Mouse (Mus musculus): ENCODE data around the gene Pdk2. TPM values are rescaled to one million over a fixed set of nuclear protein-coding genes. Genes with fewer than 3 reads are reported as not detected.
A peak's percentile ranks its signal among the peaks of the same experiment; 100 is the strongest.

The Pdk2 gene
- polyA plus RNA-seq, 1 experiment from 2014 or later, result 10.0 TPM

DNA sequence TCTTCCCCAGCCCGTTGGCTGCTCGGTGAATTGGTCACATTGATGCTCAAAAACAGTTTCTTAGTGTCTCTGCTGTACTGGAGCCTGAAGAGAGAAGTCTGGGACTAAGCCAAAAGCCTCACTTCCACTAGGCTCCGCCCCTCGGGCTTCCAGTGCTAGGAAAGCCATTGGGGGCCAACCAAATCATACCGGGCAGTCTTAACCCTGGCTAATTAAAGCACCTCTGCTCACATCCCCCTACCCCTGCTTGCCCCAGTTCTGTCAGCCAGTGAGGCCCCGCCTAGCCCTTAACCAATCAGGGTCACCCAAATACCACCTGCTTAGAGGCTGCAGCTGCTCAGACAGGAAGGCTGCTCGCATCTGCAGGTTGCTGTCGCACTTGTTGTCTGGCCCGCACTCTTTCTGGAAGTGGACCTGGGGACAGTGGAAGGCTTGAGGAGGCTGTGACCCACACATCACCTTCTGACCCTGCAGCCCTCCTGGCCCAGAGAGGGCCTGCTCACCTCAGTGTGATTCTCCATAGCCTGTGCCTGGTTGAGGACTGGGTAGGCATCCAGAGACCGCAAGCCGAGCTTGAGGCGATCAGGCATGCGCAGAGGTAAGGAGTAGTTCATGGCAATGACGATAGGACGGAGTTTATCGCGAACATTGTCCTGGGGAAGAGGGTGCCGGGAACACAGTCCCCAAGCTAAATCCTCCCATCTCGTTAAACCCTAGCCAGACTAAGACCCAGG, 15.8 kb upstream of the Pdk2 start:
- Histone ChIP-seq H3K27ac (no peak overlapping the region), H3K27me3 (replicated peaks) (peaks cover 45% of the 10 kb centered on the region), H3K4me2 (no peak overlapping the region), H3K4me3 (no peak overlapping the region), H3K4me1 (no peaks in the 10 kb centered on the region), H3K9me3 (replicated peaks) (no peaks in the 10 kb centered on the region), H3K9ac (no peak overlapping the region), H3K36me3 (no peaks in the 10 kb centered on the region)
- no peak for ATAC-seq
- WGBS (ENCODE audit: insufficient replicate concordance), result 41% methylated on average over 19 of the region's 19 CpGs

DNA sequence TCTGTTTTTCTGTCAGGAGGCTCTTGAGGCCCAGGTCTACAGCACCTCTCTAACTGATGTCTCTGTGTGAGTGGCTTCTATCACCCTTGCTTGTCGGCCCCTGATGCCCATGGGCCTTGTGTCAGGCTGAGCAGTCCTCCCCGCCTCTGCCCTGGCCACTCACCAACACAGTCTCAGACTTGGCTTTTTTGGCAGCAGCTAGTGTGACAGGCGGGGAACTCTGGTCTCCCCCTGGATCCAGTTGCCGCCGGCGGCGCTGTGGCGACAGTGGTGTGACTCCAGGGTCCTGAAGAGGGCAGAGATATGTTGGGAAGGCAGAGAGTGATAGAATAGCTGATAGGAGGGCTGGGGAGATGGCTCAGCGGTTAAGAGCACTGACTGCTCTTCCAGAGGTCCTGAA, 11.9 kb upstream of the Pdk2 start:
- Histone ChIP-seq H3K27me3 (replicated peaks) (peaks cover 48% of the 10 kb centered on the region), H3K9me3 (replicated peaks) (no peaks in the 10 kb centered on the region), H3K4me1 (no peaks in the 10 kb centered on the region), H3K4me2 (no peak overlapping the region), H3K4me3 (no peak overlapping the region), H3K27ac (no peak overlapping the region), H3K9ac (no peak overlapping the region), H3K36me3 (no peaks in the 10 kb centered on the region)
- no peak for ATAC-seq
- WGBS (ENCODE audit: insufficient replicate concordance), result 66% methylated on average over 9 of the region's 9 CpGs

DNA sequence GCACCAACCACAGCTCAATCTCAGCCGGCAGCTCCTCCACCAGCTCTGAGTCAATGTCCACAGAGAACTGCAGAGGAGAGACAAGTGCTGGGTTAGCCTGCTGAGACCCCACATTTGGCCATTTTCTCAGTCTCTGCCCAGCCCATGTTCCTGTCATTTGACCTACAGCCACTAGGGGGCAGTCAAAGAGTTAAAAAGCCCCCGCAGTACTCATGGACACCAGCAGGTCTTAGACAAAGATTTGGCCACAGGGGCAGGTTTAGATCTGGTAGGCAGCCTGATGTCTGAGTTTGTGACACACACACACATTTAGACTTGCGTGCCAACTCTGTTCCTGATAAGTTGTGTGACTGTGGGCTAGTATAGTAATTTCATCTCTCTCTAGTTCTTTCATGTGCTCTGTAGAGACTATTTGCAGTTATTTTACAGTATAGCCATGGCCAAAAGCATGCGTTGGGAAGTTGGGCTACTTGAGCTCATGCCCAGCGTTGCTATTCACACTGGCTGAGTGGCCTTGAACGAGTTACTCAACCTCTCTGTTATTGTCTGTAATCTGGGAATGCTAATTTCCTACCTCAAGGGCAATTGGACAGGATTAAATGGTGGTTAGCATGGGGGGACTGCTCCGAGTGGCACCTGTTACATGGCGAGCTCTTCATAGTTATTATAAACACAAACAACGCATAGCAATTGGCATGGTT, 6.0 kb upstream of the Pdk2 start:
- WGBS (ENCODE audit: insufficient replicate concordance), result 44% methylated on average over 9 of the region's 9 CpGs
- no peak overlapping the region for H3K4me3 ChIP-seq
- peak; percentile 25; the same call in 1 of the 2 replicates for ATAC-seq
- H3K4me2 ChIP-seq, result no peak overlapping the region
- peaks cover 5% of the 10 kb centered on the region; the same call in 1 of the 2 replicates for H3K4me1 ChIP-seq
- no peaks in the 10 kb centered on the region for H3K9me3 ChIP-seq (replicated peaks)
- no peaks in the 10 kb centered on the region for H3K36me3 ChIP-seq
- peaks cover 39% of the 10 kb centered on the region for H3K27me3 ChIP-seq (replicated peaks)
- H3K9ac ChIP-seq, result no peak overlapping the region
- no peak overlapping the region for H3K27ac ChIP-seq

DNA sequence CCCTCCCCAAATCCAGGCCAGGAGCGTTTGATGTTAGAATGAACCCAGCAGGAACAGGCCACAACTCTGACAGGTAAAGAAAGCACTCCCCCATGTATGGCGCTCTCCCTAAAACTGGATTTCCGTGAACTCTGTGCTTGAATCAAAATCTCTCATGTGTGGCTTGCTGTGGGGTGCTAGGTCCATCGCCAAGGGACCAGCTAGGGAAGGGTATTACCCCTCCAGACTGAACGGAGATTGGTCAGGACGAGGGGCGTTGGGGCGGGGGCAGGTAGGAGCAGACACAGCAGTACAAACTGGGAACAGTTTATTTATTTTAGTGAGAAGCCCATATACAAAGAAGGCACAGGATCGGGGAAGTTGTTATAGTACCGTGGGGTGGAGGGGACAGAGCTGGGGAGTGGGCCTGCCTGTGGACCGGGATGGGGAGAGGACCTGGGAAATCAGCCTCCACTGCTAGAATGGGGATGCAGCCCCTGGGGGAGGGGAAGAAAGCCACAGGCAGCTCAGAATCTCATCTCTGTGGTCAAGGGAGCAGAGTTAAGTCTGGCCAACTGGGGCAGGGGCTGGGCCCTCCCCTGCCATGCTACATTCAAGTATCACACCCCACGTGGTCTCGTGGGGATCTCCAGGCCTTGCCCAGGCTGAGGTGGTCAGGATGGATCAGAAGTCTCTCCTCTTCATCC, 3.2 kb upstream of the Pdk2 start:
- Histone ChIP-seq H3K27ac (no peak overlapping the region), H3K9me3 (replicated peaks) (no peaks in the 10 kb centered on the region), H3K4me2 (no peak overlapping the region), H3K4me3 (no peak overlapping the region), H3K4me1 (peaks cover 28% of the 10 kb centered on the region), H3K27me3 (replicated peaks) (peaks cover 31% of the 10 kb centered on the region), H3K36me3 (no peaks in the 10 kb centered on the region), H3K9ac (no peak overlapping the region)
- WGBS (ENCODE audit: insufficient replicate concordance), result 50% methylated on average over 12 of the region's 13 CpGs
- no peak for ATAC-seq

DNA sequence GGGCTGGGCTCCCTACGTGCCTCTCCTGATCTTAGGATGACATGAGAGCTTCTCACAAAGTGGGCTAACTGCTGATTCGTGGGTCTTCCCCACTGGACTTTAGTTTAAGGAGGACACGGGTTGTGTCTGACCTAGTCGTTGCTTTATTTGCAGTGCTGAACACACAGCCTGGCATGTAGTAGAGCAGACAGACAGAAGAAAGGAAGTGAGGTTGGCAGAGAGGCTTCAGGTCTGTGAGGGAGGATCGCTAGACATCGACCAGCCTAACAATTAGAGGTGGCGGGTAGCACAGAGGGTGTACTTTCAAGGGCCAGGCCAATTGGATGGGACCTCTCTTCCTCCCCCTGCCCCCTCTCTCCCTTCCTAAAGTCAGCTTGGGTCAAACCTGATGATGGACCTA, 2.5 kb upstream of the Pdk2 start:
- Histone ChIP-seq H3K9ac (no peak overlapping the region), H3K27me3 (replicated peaks) (peaks cover 31% of the 10 kb centered on the region), H3K4me3 (no peak overlapping the region), H3K4me2 (no peak overlapping the region), H3K27ac (no peak overlapping the region), H3K36me3 (no peaks in the 10 kb centered on the region; the same call in 1 of the 2 replicates), H3K4me1 (peaks cover 30% of the 10 kb centered on the region), H3K9me3 (replicated peaks) (no peaks in the 10 kb centered on the region)
- WGBS (ENCODE audit: insufficient replicate concordance), result 39% methylated on average over 7 of the region's 7 CpGs
- no peak for ATAC-seq

DNA sequence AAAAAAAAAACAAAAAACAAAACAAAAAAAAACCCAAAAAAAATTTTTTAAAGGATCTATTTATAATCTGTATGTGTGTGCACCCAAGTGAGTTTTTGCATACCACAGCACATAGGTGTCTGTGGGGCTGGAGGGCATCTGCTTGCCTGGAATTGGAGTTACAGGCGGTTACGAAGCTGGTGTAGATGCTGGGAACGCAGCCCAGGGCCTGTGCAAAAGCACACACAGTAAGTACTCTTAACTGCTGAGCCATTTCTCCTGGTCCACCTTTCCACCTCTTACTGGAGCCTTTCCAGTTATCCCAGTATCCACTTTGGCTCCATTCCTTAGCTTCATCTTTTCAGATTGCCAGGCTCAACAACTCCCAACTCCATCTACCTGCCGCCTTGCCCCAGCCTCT, 1.9 kb upstream of the Pdk2 start:
- Histone ChIP-seq H3K27ac (no peak overlapping the region), H3K4me3 (no peak overlapping the region), H3K4me2 (no peak overlapping the region), H3K9ac (no peak overlapping the region), H3K36me3 (no peaks in the 10 kb centered on the region; the same call in 1 of the 2 replicates), H3K4me1 (peaks cover 34% of the 10 kb centered on the region), H3K9me3 (replicated peaks) (no peaks in the 10 kb centered on the region), H3K27me3 (replicated peaks) (peaks cover 31% of the 10 kb centered on the region)
- no peak for ATAC-seq
- 71% methylated on average over 4 of the region's 4 CpGs for WGBS (ENCODE audit: insufficient replicate concordance)

DNA sequence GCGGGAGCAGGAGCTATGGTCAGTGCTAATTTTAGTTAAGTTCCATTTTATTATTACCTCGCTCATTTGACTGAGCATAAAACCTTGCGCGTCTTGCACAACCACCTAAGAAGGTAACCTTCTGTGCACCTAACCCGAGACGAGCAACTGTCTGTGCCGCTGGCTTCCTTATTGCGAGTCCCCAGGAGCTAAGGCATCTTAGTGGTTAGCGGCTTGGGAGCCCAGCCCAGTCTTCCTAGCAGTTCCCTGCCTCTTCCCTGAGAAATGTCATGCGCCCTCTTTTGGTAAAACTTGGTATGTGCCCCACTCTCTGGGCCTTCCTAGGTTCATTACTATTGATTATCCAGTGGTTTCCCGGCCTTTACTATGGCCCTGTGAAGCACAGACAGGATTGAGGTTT, 942 bp upstream of the Pdk2 start:
- ATAC-seq, result peak; percentile 28
- Histone ChIP-seq H3K4me2 (peak overlapping the region; percentile 96), H3K4me1 (peaks cover 34% of the 10 kb centered on the region), H3K27ac (peak overlapping the region; percentile 74), H3K9me3 (replicated peaks) (no peaks in the 10 kb centered on the region), H3K27me3 (replicated peaks) (peaks cover 31% of the 10 kb centered on the region), H3K4me3 (peak overlapping the region; percentile 75), H3K36me3 (no peaks in the 10 kb centered on the region; the same call in 1 of the 2 replicates), H3K9ac (peak overlapping the region; percentile 67)
- under 1% methylated on average over 11 of the region's 11 CpGs for WGBS (ENCODE audit: insufficient replicate concordance)

DNA sequence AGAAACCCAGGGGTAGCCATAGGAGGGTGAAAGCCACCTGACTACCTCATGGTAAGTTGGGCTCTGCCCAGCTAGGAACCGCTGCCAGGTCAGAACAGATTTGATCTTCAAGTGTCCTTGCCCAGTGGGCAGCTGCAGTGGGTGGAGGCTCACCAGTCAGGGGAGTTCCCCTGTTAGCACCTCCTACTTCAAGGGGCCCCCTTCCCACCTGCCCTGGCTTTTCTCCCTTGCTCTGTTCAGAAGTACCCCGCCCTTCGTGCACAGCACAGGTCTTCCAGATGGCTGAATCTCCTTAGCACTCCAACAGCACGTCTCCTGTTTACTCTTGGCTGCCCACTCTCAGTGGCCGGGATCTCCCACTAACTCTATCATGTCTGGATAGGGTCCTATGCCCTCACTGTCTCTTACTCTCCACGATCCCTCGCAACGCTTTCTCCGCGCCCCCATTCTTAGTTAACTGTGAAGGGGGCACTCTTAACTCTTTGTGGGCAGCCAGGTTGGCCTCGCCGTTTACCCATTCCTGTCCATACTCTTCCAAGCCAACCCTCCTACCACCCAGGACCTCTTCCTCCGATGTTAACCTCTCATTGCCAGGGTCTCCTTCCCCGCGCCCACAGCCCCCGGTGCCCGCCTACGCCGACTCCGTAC, 539 bp downstream of the Pdk2 start:
- no peaks in the 10 kb centered on the region; the same call in 1 of the 2 replicates for H3K36me3 ChIP-seq
- peaks cover 22% of the 10 kb centered on the region for H3K27me3 ChIP-seq (replicated peaks)
- peak overlapping the region; percentile 96 for H3K4me2 ChIP-seq
- no peaks in the 10 kb centered on the region for H3K9me3 ChIP-seq (replicated peaks)
- H3K9ac ChIP-seq, result peak overlapping the region; percentile 84
- H3K4me1 ChIP-seq, result peaks cover 34% of the 10 kb centered on the region
- peak overlapping the region; percentile 75 for H3K4me3 ChIP-seq
- peak; percentile 40 for ATAC-seq
- H3K27ac ChIP-seq, result peak overlapping the region; percentile 69
- 3% methylated on average over 20 of the region's 20 CpGs for WGBS (ENCODE audit: insufficient replicate concordance)

DNA sequence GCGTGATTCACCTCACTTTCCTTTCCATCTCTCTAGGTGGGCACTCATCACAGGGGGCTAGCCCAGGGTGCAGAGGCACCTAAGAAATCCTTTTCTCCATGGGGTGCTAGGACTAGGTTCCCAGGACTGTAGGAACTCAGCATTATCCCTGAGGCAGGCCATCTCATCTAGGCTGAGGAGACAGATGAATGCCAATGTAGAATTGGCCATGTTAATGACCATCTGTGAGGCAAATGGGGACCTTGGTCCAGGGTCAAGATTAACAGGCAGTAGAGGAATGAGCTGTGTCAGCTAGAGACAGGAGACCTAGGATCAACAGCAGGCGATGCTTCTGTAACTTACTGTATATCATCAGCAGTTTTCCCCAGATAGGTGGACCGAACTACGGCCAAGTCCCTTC, 1.4 kb downstream of the Pdk2 start:
- Histone ChIP-seq H3K4me2 (peak overlapping the region; percentile 96), H3K4me3 (peak overlapping the region; percentile 75; the same call in 1 of the 2 replicates), H3K27me3 (replicated peaks) (peaks cover 21% of the 10 kb centered on the region; the same call in 1 of the 2 replicates), H3K36me3 (no peaks in the 10 kb centered on the region; the same call in 1 of the 2 replicates), H3K9ac (no peak overlapping the region), H3K9me3 (replicated peaks) (no peaks in the 10 kb centered on the region), H3K27ac (peak overlapping the region; percentile 69; the same call in 1 of the 2 replicates), H3K4me1 (peaks cover 34% of the 10 kb centered on the region)
- ATAC-seq, result no peak
- 79% methylated on average over 4 of the region's 4 CpGs for WGBS (ENCODE audit: insufficient replicate concordance)

DNA sequence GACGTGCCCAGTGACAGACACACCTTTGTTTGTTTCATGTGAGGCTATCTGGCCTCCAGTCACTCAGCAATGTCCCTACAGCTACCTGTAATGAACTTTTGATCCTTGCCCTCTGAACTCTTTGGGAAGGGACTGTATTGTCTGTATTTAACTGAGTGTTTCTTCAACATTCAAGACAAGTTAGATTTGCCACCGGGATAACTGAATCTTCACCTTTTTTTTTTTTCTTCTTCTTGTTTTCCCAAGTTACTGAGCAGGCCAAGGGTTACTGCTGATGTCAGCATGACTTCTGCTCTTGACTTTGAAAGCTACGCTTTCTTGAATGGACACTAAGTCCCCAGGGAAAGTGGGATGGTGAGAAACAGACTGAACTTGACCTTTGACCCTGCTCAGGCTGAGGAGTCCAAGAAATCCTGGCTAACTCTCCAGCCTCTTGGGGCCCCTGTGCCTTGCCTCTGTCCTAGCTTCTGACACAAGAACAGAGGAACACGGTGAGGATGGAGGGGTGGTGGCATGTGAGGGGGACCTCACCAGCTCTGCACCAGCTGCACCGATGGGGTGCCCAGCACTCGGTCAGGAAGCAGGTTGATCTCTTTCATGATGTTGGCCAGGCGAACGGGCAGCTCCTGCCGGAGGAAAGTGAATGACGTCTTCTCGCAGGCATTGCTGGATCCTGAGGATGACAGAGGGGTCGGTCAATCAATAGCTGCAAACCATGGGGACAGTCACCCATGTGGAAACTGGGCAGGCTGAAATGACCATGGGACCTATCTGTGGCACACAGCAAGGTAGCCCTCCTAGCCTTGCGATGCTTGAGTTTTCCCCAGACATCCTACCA, 2.1 kb downstream of the Pdk2 start:
- H3K4me2 ChIP-seq, result no peak overlapping the region
- H3K27me3 ChIP-seq (replicated peaks), result peaks cover 21% of the 10 kb centered on the region
- H3K36me3 ChIP-seq, result no peaks in the 10 kb centered on the region; the same call in 1 of the 2 replicates
- H3K27ac ChIP-seq, result no peak overlapping the region
- H3K4me3 ChIP-seq, result no peak overlapping the region
- 74% methylated on average over 13 of the region's 13 CpGs for WGBS (ENCODE audit: insufficient replicate concordance)
- H3K9ac ChIP-seq, result no peak overlapping the region
- no peak for ATAC-seq
- H3K9me3 ChIP-seq (replicated peaks), result no peaks in the 10 kb centered on the region
- peaks cover 37% of the 10 kb centered on the region for H3K4me1 ChIP-seq
